Mouse (Mus musculus) heart, embryonic 14.5 days (tissue): Measurements from ENCODE around the gene Rundc1. TPM values are rescaled to one million over a fixed set of nuclear protein-coding genes. Genes with fewer than 3 reads are reported as not detected.
"Not testable (repeated sequence)": the region's sequence is repeated elsewhere in the genome, so short reads cannot be mapped to it uniquely, and the experiment has no call there.

Source experiments
- ATAC-seq: fragments of 200-750 bp; cut with Nextera tagmentation; 2 replicates; pipeline ENCODE4 v1.8.0; 2017; ENCODE audit warnings: low read depth, moderate TSS enrichment; ENCODE audit not compliant: insufficient number of reproducible peaks, insufficient read depth, low FRiP score
- H3K27ac ChIP-seq, 2 experiments: fragments of 200-500 bp in 1 of 2; fragments of 300-500 bp in 1 of 2; sonication (generic) in 1 of 2; replicated peaks in 1 of 2; 2 replicates each; pipeline ENCODE4 v1.5.1; 2012 to 2014; ENCODE audit warnings: low read depth in 2 of 2, low read length in 2 of 2, control low read depth in 1 of 2, mild to moderate bottlenecking in 1 of 2, mixed read lengths in 1 of 2; ENCODE audit not compliant: control insufficient read depth in 1 of 2, insufficient read depth in 1 of 2
- H3K27me3 ChIP-seq: fragments of 300-500 bp; sonication (generic); 2 replicates; pipeline ENCODE4 v1.6.1; 2014; ENCODE audit warnings: mild to moderate bottlenecking, low read length, control low read depth; ENCODE audit not compliant: control insufficient read depth, insufficient read depth
- H3K36me3 ChIP-seq: fragments of 300-500 bp; sonication (generic); 2 replicates; pipeline ENCODE4 v1.6.1; 2014; ENCODE audit warnings: mild to moderate bottlenecking, control low read depth, low read length, mixed read lengths; ENCODE audit not compliant: control insufficient read depth, insufficient read depth
- H3K4me1 ChIP-seq, 2 experiments: fragments of 200-500 bp in 1 of 2; fragments of 300-500 bp in 1 of 2; sonication (generic) in 1 of 2; 2 replicates each; pipeline ENCODE4 v1.6.1; 2012 to 2014; ENCODE audit warnings: low read length in 2 of 2, control low read depth in 1 of 2, mixed read lengths in 1 of 2; ENCODE audit not compliant: control insufficient read depth in 2 of 2, insufficient read depth in 2 of 2
- H3K4me2 ChIP-seq: fragments of 300-500 bp; sonication (generic); 2 replicates; pipeline ENCODE4 v1.6.1; 2014; ENCODE audit warnings: mild to moderate bottlenecking, low read length
- H3K4me3 ChIP-seq, 2 experiments: fragments of 200-500 bp in 1 of 2; fragments of 300-500 bp in 1 of 2; sonication (generic) in 1 of 2; 2 replicates each; pipeline ENCODE4 v1.5.1; 2012 to 2014; ENCODE audit warnings: low read length in 2 of 2, mild to moderate bottlenecking in 2 of 2, control low read depth in 1 of 2, low read depth in 1 of 2, moderate library complexity in 1 of 2; ENCODE audit not compliant: control insufficient read depth in 1 of 2, insufficient read depth in 1 of 2
- H3K9ac ChIP-seq: fragments of 300-500 bp; sonication (generic); 2 replicates; pipeline ENCODE4 v1.6.1; 2014; ENCODE audit warnings: mild to moderate bottlenecking, low read length
- H3K9me3 ChIP-seq: fragments of 300-500 bp; sonication (generic); 2 replicates; pipeline ENCODE4 v1.6.1; 2016; ENCODE audit warnings: low read length, control low read depth; ENCODE audit not compliant: control insufficient read depth
- WGBS: fragments of 180-500 bp; shearing (Covaris S2); extraction: QIAGEN DNeasy Blood & Tissue Kit; methylation state at CpG from one replicate; pipeline ENCODE4 v1.1.7; 2014; 5-methylcytosine and 5-hydroxymethylcytosine counted together
- polyA plus RNA-seq: library from polyadenylated mRNA; unstranded; fragments of >200 nt; fragmentation: Nextera tagmentation; extraction: Ambion mirVana; gene quantifications from 2 replicates; pipeline ENCODE4 v1.2.1, GENCODE M21; 2014

Gene Rundc1
- polyA plus RNA-seq, 1 experiment from 2014 or later, result 10.7 TPM

DNA sequence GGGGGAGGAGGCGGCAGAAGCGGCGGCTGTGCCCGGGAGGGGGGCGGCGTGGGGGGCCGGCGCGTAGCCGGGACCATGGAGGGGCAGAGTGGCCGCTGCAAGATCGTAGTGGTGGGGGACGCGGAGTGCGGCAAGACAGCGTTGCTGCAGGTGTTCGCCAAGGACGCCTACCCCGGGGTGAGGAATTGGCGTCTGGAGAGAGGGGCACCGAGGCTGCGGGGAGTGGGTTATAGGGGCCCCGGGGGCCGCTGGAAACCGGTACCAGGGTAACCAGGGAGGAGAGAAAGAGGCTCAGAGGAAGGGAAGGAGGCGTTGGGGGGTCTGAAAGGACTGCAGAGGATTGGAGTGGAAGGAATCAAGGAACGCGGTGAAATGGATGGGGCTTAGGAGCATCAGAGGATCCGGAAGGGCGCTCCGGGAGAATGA is 43.4 kb downstream of the Rundc1 start:
- H3K27me3 ChIP-seq, result no peaks in the 10 kb centered on the region
- H3K36me3 ChIP-seq, result no peaks in the 10 kb centered on the region
- H3K4me2 ChIP-seq, result peak overlapping the region; percentile 98
- peak overlapping the region; percentile 77 to 89 for H3K4me3 ChIP-seq
- no peaks in the 10 kb centered on the region for H3K9me3 ChIP-seq
- H3K27ac ChIP-seq, result peak overlapping the region in 1 of 2 experiments; percentile 35; a peak in 3 of 4 replicates
- H3K4me1 ChIP-seq, result peaks cover 19 to 33% of the 10 kb centered on the region in 2 experiments
- ATAC-seq, result no peak
- under 1% methylated on average over 31 of the region's 31 CpGs for WGBS
- H3K9ac ChIP-seq, result peak overlapping the region; percentile 84

DNA sequence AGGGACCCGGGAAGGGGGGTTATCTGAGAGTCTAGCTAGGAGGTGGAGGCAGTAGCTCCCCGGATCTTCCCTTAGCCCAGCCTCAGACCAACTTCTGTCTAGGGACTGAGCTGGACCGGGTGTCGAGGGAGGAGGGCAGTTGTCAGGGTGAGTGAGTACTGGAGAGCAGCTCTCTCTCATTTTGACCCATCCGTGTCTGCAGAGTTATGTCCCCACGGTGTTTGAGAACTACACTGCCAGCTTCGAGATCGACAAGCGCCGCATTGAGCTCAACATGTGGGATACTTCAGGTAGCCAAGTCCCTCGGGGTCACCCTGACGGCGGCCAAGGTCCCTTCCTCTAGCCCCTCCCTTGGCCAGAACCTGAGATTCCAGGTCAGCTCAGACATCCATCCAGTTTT is 43.8 kb downstream of the Rundc1 start:
- no peak for ATAC-seq
- no peaks in the 10 kb centered on the region for H3K27me3 ChIP-seq
- peak overlapping the region; percentile 77 to 89 for H3K4me3 ChIP-seq
- WGBS, result 5% methylated on average over 13 of the region's 13 CpGs
- H3K27ac ChIP-seq, result 0 out of 4 replicates have a peak overlapping the region, but pooled peaks of 1 of the 2 experiments have one; percentile 35
- peaks cover 16 to 29% of the 10 kb centered on the region in 2 experiments for H3K4me1 ChIP-seq
- peak overlapping the region; percentile 84 for H3K9ac ChIP-seq
- no peaks in the 10 kb centered on the region for H3K36me3 ChIP-seq
- H3K4me2 ChIP-seq, result peak overlapping the region; percentile 98
- H3K9me3 ChIP-seq, result no peaks in the 10 kb centered on the region

DNA sequence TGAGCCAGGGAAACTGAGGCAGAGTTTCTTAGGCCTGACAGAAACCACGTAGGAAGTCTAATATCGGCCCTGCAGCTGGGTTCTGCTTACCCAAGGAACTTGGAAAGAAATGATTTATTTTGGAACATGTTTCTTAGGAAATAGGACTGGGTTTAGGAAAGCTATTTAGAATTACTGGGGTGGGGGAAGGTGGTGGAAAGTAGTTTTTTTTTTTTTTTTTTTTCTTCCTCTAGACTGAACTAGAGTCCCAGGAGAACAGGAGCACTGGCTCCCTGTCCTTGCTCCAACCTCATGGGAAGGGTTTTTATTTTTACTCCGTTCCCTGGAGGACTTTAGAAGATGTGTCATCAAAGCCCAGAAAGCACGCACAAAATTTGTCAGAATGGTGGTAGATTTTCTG is 44.3 kb downstream of the Rundc1 start:
- Histone ChIP-seq H3K27ac (no peak overlapping the region), H3K27me3 (no peaks in the 10 kb centered on the region), H3K9me3 (no peaks in the 10 kb centered on the region), H3K36me3 (no peaks in the 10 kb centered on the region), H3K4me1 (peaks cover 15 to 25% of the 10 kb centered on the region in 2 experiments), H3K4me2 (peak overlapping the region; percentile 98), H3K9ac (no peak overlapping the region), H3K4me3 (peak overlapping the region in 1 of 2 experiments; percentile 77; a peak in 2 of 4 replicates)
- 66% methylated on average over 4 of the region's 4 CpGs for WGBS
- no peak for ATAC-seq

DNA sequence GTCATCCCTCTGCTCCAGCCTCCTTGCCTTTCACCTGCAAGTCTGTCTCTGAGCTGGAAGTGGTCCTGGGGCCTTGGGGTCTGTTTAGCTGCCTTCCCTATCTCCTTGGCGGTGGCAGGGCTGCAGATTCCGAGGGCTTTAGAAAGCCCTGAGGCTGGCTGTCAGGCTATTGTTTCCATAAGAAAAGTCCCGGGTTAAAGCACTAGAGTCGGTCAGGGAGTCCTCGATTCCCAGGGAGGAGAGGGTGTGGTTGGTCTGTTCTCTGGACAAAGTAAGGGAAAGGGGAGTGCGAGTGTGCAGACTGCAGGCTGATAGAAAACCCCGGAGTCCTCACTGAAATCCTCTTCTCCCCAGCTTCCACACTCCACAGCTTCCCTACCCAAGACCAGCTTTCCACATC is 45.3 kb downstream of the Rundc1 start:
- peak overlapping the region in 1 of 2 experiments; percentile 33; a peak in 1 of 4 replicates for H3K27ac ChIP-seq
- no peaks in the 10 kb centered on the region for H3K27me3 ChIP-seq
- H3K4me3 ChIP-seq, result no peak overlapping the region
- 33% methylated on average over 7 of the region's 7 CpGs for WGBS
- no peaks in the 10 kb centered on the region for H3K9me3 ChIP-seq
- H3K4me1 ChIP-seq, result peaks cover 12 to 17% of the 10 kb centered on the region in 2 experiments
- H3K4me2 ChIP-seq, result no peak overlapping the region
- peak overlapping the region; percentile 30; the same call in 1 of the 2 replicates for H3K9ac ChIP-seq
- H3K36me3 ChIP-seq, result no peaks in the 10 kb centered on the region
- no peak for ATAC-seq

DNA sequence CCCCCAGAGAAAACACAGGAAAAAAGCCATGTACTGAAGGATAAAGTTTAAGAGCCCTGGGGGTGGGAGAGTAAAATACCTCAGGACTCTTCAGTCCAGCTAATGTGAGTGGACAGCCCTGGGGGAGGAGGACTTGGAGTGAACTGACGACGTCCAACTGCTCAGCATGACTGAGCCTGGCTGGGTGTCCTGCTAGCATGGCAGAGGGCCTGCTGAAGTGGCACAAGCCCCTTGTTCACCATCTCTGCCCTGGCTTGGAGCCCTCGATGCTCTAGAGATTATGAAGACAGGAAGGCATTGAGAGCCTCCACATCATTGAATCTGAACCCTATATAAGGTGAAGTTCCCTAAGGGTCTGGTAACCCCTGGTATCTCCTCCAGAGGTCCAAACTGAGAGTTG is 47.0 kb downstream of the Rundc1 start:
- Histone ChIP-seq H3K9ac (no peak overlapping the region), H3K27ac (no peak overlapping the region), H3K4me1 (peaks cover 11 to 12% of the 10 kb centered on the region in 2 experiments), H3K9me3 (no peaks in the 10 kb centered on the region), H3K36me3 (no peaks in the 10 kb centered on the region), H3K27me3 (no peaks in the 10 kb centered on the region), H3K4me3 (no peak overlapping the region), H3K4me2 (no peak overlapping the region)
- 41% methylated on average over 3 of the region's 3 CpGs for WGBS
- ATAC-seq, result no peak

DNA sequence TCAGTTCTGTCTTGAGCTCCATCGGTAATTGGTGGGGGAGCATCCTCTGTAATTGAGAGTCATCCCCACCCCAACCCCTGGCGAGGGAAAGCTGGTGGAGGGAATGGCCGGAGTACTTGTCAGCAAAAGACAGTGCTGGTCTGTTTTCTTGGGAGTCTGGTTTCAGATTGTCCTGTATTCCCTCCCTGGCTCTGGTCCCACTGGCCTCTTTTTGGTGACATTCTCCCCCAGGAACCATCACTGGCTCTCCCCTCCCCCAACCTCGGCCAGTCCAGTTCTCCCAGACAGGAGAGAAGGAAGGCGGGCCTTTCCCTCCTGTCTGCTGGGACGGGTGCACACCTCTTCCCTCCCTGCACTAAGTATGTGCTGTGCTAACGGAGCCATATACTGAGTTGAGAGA is 47.5 kb downstream of the Rundc1 start:
- Histone ChIP-seq H3K36me3 (no peaks in the 10 kb centered on the region), H3K27me3 (no peaks in the 10 kb centered on the region), H3K27ac (no peak overlapping the region), H3K9ac (no peak overlapping the region), H3K4me3 (no peak overlapping the region), H3K4me2 (no peak overlapping the region), H3K9me3 (no peaks in the 10 kb centered on the region), H3K4me1 (peaks cover 9 to 12% of the 10 kb centered on the region in 2 experiments)
- no peak for ATAC-seq
- 51% methylated on average over 7 of the region's 7 CpGs for whole genome bisulfite sequencing

DNA sequence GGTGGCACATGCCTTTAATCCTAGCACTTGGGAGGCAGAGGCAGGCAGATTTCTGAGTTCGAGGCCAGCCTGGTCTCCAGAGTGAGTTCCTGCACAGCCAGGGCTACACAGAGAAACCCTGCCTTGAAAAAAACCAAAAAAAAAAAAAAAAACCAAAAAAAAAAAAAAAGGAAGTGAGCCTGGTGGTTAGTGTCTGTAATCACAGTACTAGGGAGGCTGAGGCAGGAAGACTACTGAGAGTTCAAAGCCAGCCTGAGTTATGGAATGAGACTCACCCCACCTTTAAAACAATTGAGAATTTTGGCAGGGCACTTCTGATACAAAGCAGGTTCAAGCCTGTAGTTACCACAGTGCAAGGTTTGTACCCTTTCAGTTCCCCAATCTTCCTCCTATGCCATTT is 48.8 kb downstream of the Rundc1 start:
- WGBS, result 72% methylated on average over 1 of the region's 1 CpGs

DNA sequence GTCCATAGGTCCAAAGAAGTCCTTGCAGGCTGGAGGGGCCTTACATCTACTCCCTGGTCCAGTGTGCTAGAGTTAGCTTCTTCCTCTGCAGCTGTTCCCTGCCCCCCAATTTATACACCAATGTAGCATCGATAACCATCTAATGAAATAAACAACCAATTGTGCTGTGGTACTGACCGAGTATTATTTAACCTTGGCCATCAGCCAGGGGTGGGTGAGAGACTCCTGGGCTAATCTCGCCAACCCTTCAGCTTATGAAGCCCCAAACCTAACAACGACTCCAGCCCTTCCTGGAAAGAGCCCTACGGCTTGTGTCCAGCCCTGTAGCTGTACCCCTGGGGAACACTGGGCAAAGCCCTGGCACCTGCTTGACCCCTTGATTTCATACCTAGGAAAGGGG is 49.4 kb downstream of the Rundc1 start:
- Histone ChIP-seq H3K4me2 (no peak overlapping the region), H3K27ac (no peak overlapping the region), H3K4me1 (peaks cover 6 to 14% of the 10 kb centered on the region in 2 experiments), H3K4me3 (no peak overlapping the region), H3K36me3 (no peaks in the 10 kb centered on the region), H3K9me3 (no peaks in the 10 kb centered on the region), H3K27me3 (no peaks in the 10 kb centered on the region), H3K9ac (no peak overlapping the region)
- no peak for ATAC-seq
- WGBS, result 57% methylated on average over 5 of the region's 5 CpGs

More for the DNA sequence above, 48.8 kb downstream of the Rundc1 start:
- H3K27ac ChIP-seq, H3K27me3 ChIP-seq, H3K4me2 ChIP-seq, H3K36me3 ChIP-seq, H3K9me3 ChIP-seq, ATAC-seq, H3K9ac ChIP-seq, H3K4me3 ChIP-seq: not testable (repeated sequence)
- peaks cover 4 to 11% of the 10 kb centered on the region in 2 experiments for H3K4me1 ChIP-seq
